Mouse (Mus musculus) MEL (cell line): ENCODE data around the gene Gnao1. TPM values are rescaled to one million over a fixed set of nuclear protein-coding genes. Genes with fewer than 3 reads are reported as not detected.

Source experiments
- DNase-seq: peaks from one replicate; pipeline ENCODE4 v3.0.0; 2011; ENCODE audit warnings: low read depth, low spot score
- H3K27ac ChIP-seq: 2 replicates; pipeline ENCODE4 v1.5.1; 2012; ENCODE audit warnings: low read depth, mild to moderate bottlenecking, control low read depth, low read length, moderate library complexity; ENCODE audit not compliant: control insufficient read depth
- H3K27me3 ChIP-seq, 2 experiments: fragments of 150-350 bp in 1 of 2; sonication (generic) in 1 of 2; 2 replicates each; pipeline ENCODE4 v1.6.1; 2012; ENCODE audit warnings: low read length in 2 of 2, mild to moderate bottlenecking in 2 of 2, improper control_type of control experiment in 1 of 2, moderate library complexity in 1 of 2; ENCODE audit not compliant: insufficient read depth in 2 of 2, control insufficient read depth in 1 of 2
- H3K36me3 ChIP-seq, 2 experiments: 2 replicates each; pipeline ENCODE4 v1.6.1; 2012 to 2014; ENCODE audit warnings: low read length in 2 of 2, improper control_type of control experiment in 1 of 2, inconsistent platforms in 1 of 2, mild to moderate bottlenecking in 1 of 2; ENCODE audit not compliant: insufficient read depth in 2 of 2, control insufficient read depth in 1 of 2
- H3K4me1 ChIP-seq, 2 experiments: fragments of 150-350 bp in 1 of 2; sonication (generic) in 1 of 2; 2 replicates each; pipeline ENCODE4 v1.6.1; 2012; ENCODE audit warnings: low read length in 2 of 2, improper control_type of control experiment in 1 of 2, mild to moderate bottlenecking in 1 of 2; ENCODE audit not compliant: insufficient read depth in 2 of 2, control insufficient read depth in 1 of 2
- H3K4me3 ChIP-seq, 2 experiments: fragments of 150-350 bp in 1 of 2; sonication (generic) in 1 of 2; 2 replicates each; pipeline ENCODE4 v1.5.1; 2012; ENCODE audit warnings: low read depth in 2 of 2, low read length in 2 of 2, mild to moderate bottlenecking in 2 of 2, moderate library complexity in 2 of 2, control low read depth in 1 of 2, improper control_type of control experiment in 1 of 2; ENCODE audit not compliant: control insufficient read depth in 1 of 2, insufficient read depth in 1 of 2
- H3K79me2 ChIP-seq: 2 replicates; pipeline ENCODE4 v1.6.1; 2012; ENCODE audit warnings: mild to moderate bottlenecking, low read length, moderate library complexity; ENCODE audit not compliant: control insufficient read depth, poor library complexity, insufficient read depth
- H3K9ac ChIP-seq: 2 replicates; pipeline ENCODE4 v1.6.1; 2012; ENCODE audit warnings: low read depth, mild to moderate bottlenecking, control low read depth, low read length, moderate library complexity; ENCODE audit not compliant: control insufficient read depth, poor library complexity, severe bottlenecking
- H3K9me3 ChIP-seq: fragments of 150-350 bp; sonication (generic); replicated peaks from 2 replicates; pipeline ENCODE4 v1.6.1; 2012; ENCODE audit warnings: mild to moderate bottlenecking, low read length, improper control_type of control experiment, moderate library complexity; ENCODE audit not compliant: insufficient read depth
- BHLHE40 ChIP-seq: IDR thresholded peaks from 2 replicates; pipeline ENCODE4 v1.6.1; 2012; ENCODE audit warnings: low read depth, mild to moderate bottlenecking, inconsistent platforms, low read length, improper control_type of control experiment, borderline replicate concordance
- CHD1 ChIP-seq: IDR thresholded peaks from 2 replicates; pipeline ENCODE4 v1.6.1; 2012; ENCODE audit warnings: low read depth, mild to moderate bottlenecking, inconsistent platforms, low read length, improper control_type of control experiment
- CHD2 ChIP-seq: IDR thresholded peaks from 2 replicates; pipeline ENCODE4 v1.6.1; 2011; ENCODE audit warnings: low read length, improper control_type of control experiment
- CTCF ChIP-seq, 3 experiments: IDR thresholded peaks in 2 of 3; conservative IDR thresholded peaks in 1 of 3; 2 replicates each; pipeline ENCODE4 v1.5.1; 2011 to 2012; ENCODE audit warnings: low read length in 3 of 3, low read depth in 2 of 3, mild to moderate bottlenecking in 2 of 3, improper control_type of control experiment in 1 of 3, inconsistent platforms in 1 of 3, mixed read lengths in 1 of 3, moderate library complexity in 1 of 3; ENCODE audit not compliant: control insufficient read depth in 1 of 3, insufficient read depth in 1 of 3, poor library complexity in 1 of 3, severe bottlenecking in 1 of 3
- E2F4 ChIP-seq: IDR thresholded peaks from 2 replicates; pipeline ENCODE4 v1.6.1; 2011; ENCODE audit warnings: low read depth, low read length, improper control_type of control experiment, borderline replicate concordance
- EP300 ChIP-seq, 2 experiments: IDR thresholded peaks; 2 replicates each; pipeline ENCODE4 v1.6.1; 2011; ENCODE audit warnings: improper control_type of control experiment in 2 of 2, low read length in 2 of 2, low read depth in 1 of 2, mild to moderate bottlenecking in 1 of 2
- ETS1 ChIP-seq: IDR thresholded peaks from 2 replicates; pipeline ENCODE4 v1.6.1; 2012; ENCODE audit warnings: low read depth, mild to moderate bottlenecking, inconsistent platforms, low read length, improper control_type of control experiment, moderate library complexity
- HCFC1 ChIP-seq: IDR thresholded peaks from 2 replicates; pipeline ENCODE4 v1.6.1; 2012; ENCODE audit warnings: low read depth, mild to moderate bottlenecking, inconsistent platforms, low read length, improper control_type of control experiment, moderate library complexity
- KAT2A ChIP-seq: conservative IDR thresholded peaks from 2 replicates; pipeline ENCODE4 v1.6.1; 2012; ENCODE audit warnings: low read depth, low read length, improper control_type of control experiment, inconsistent platforms
- MAFK ChIP-seq: IDR thresholded peaks from 2 replicates; pipeline ENCODE4 v1.6.1; 2011; ENCODE audit warnings: low read depth, mild to moderate bottlenecking, low read length, improper control_type of control experiment, borderline replicate concordance
- MAZ ChIP-seq: IDR thresholded peaks from 2 replicates; pipeline ENCODE4 v1.6.1; 2012; ENCODE audit warnings: low read depth, mild to moderate bottlenecking, inconsistent platforms, low read length, improper control_type of control experiment
- MEF2A ChIP-seq: IDR thresholded peaks from 2 replicates; pipeline ENCODE4 v1.6.1; 2014; ENCODE audit warnings: low read depth, mild to moderate bottlenecking, inconsistent platforms, low read length, improper control_type of control experiment; ENCODE audit not compliant: poor library complexity, insufficient replicate concordance, severe bottlenecking; ENCODE audit errors: extremely low read depth
- MYC ChIP-seq: IDR thresholded peaks from 2 replicates; pipeline ENCODE4 v1.6.1; 2011; ENCODE audit warnings: low read depth, mild to moderate bottlenecking, low read length, improper control_type of control experiment, moderate library complexity
- NRF1 ChIP-seq: IDR thresholded peaks from 2 replicates; pipeline ENCODE4 v1.6.1; 2014; ENCODE audit warnings: low read depth, mild to moderate bottlenecking, inconsistent platforms, low read length, improper control_type of control experiment, moderate library complexity; ENCODE audit not compliant: poor library complexity, insufficient read depth, severe bottlenecking
- POLR2AphosphoS5 ChIP-seq: IDR thresholded peaks from 2 replicates; pipeline ENCODE4 v1.6.1; 2012; ENCODE audit warnings: low read depth, borderline replicate concordance, mild to moderate bottlenecking, inconsistent platforms, low read length, moderate library complexity, mixed read lengths
- RAD21 ChIP-seq: IDR thresholded peaks from 2 replicates; pipeline ENCODE4 v1.6.1; 2011; ENCODE audit warnings: mild to moderate bottlenecking, low read depth, low read length, improper control_type of control experiment
- SMC3 ChIP-seq: IDR thresholded peaks from 2 replicates; pipeline ENCODE4 v1.6.1; 2011; ENCODE audit warnings: low read depth, low read length, improper control_type of control experiment
- TCF12 ChIP-seq: IDR thresholded peaks from 2 replicates; pipeline ENCODE4 v1.6.1; 2014; ENCODE audit warnings: low read depth, mild to moderate bottlenecking, inconsistent platforms, low read length, improper control_type of control experiment, moderate library complexity
- UBTF ChIP-seq: IDR thresholded peaks from 2 replicates; pipeline ENCODE4 v1.6.1; 2012; ENCODE audit warnings: low read depth, mild to moderate bottlenecking, inconsistent platforms, low read length, improper control_type of control experiment, moderate library complexity, borderline replicate concordance; ENCODE audit not compliant: insufficient read depth
- USF1 ChIP-seq: IDR thresholded peaks from 2 replicates; pipeline ENCODE4 v1.6.1; 2014; ENCODE audit warnings: low read depth, mild to moderate bottlenecking, inconsistent platforms, low read length, improper control_type of control experiment, moderate library complexity
- USF2 ChIP-seq, 2 experiments: IDR thresholded peaks; 2 replicates each; pipeline ENCODE4 v1.6.1; 2011 to 2012; ENCODE audit warnings: improper control_type of control experiment in 2 of 2, low read length in 2 of 2, borderline replicate concordance in 1 of 2, inconsistent platforms in 1 of 2, low read depth in 1 of 2, mild to moderate bottlenecking in 1 of 2; ENCODE audit not compliant: insufficient read depth in 1 of 2
- ZC3H11A ChIP-seq: IDR thresholded peaks from 2 replicates; pipeline ENCODE4 v1.6.1; 2012; ENCODE audit warnings: low read depth, mild to moderate bottlenecking, inconsistent platforms, low read length, improper control_type of control experiment
- ZKSCAN1 ChIP-seq: IDR thresholded peaks from 2 replicates; pipeline ENCODE4 v1.6.1; 2012; ENCODE audit warnings: low read depth, mild to moderate bottlenecking, inconsistent platforms, low read length, improper control_type of control experiment, moderate library complexity
- polyA plus RNA-seq, 2 experiments: library from polyadenylated mRNA; stranded (reverse) in 1 of 2; unstranded in 1 of 2; fragments of >175 nt in 1 of 2; fragments of >200 nt in 1 of 2; gene quantifications; 2 replicates each; pipeline versions ENCODE4 v1.2.1 to v1.2.4; 2012; ENCODE audit warnings: low replicate concordance in 2 of 2, low read depth in 1 of 2; ENCODE audit not compliant: insufficient read length in 2 of 2, insufficient read depth in 1 of 2, missing spikeins in 1 of 2
- total RNA-seq: library from RNA; depleted of rRNA; stranded (reverse); fragments of 300-350 nt; gene quantifications from 2 replicates; pipeline ENCODE4 v1.2.3, GENCODE M21; 2012

Gnao1 gene
- total and polyA plus RNA-seq, 3 experiments, result 0.03 TPM; not detected in 2

- H3K4me3 ChIP-seq, result no peak overlapping the region
- H3K36me3 ChIP-seq, result no peaks in the 10 kb centered on the region
- H3K27me3 ChIP-seq, result no peaks in the 10 kb centered on the region
- no peak for DNase-seq
- H3K4me1 ChIP-seq, result no peaks in the 10 kb centered on the region
- no peak overlapping the region for H3K27ac ChIP-seq
- no peak for TF ChIP-seq SMC3
- TF ChIP-seq, all 39 proteins: peak for 0
- Histone ChIP-seq H3K9ac (no peak overlapping the region), H3K79me2 (no peaks in the 10 kb centered on the region), H3K9me3 (no peaks in the 10 kb centered on the region)
Measured at GRCm38 (mm10) chr8:93896841-93897551, 87.2 kb downstream of the Gnao1 start.

- no peak for TF ChIP-seq MEF2A
- no peak for TF ChIP-seq USF2 (IDR thresholded peaks at IDR 0.05; ENCODE audit: borderline replicate concordance in 1 of 2, insufficient read depth in 1 of 2, low read depth in 1 of 2, low read length in 2 of 2)
- no peak for TF ChIP-seq ZKSCAN1
- TF ChIP-seq CHD1, result no peak
- no peak for TF ChIP-seq EP300 (IDR thresholded peaks at IDR 0.05; ENCODE audit: low read depth in 1 of 2, low read length in 2 of 2)
- TF ChIP-seq CTCF (IDR thresholded peaks at IDR 0.05 in 2 of 3, conservative IDR thresholded peaks at IDR 0.05 in 1 of 3; ENCODE audit: control insufficient read depth in 1 of 3, insufficient read depth in 1 of 3, low read depth in 2 of 3, low read length in 3 of 3, poor library complexity in 1 of 3, severe bottlenecking in 1 of 3), result no peak
- no peak for TF ChIP-seq HCFC1
- no peak for TF ChIP-seq RAD21
- H3K9me3 ChIP-seq, result no peaks in the 10 kb centered on the region
- H3K27ac ChIP-seq, result no peak overlapping the region
- H3K9ac ChIP-seq, result no peak overlapping the region
- H3K4me1 ChIP-seq, result no peaks in the 10 kb centered on the region
- no peak overlapping the region for H3K4me3 ChIP-seq
- no peaks in the 10 kb centered on the region for H3K36me3 ChIP-seq
- no peak for DNase-seq
- H3K79me2 ChIP-seq, result no peaks in the 10 kb centered on the region
- no peaks in the 10 kb centered on the region for H3K27me3 ChIP-seq
Measured at GRCm38 (mm10) chr8:93898570-93898969, 88.8 kb downstream of the Gnao1 start.

DNA sequence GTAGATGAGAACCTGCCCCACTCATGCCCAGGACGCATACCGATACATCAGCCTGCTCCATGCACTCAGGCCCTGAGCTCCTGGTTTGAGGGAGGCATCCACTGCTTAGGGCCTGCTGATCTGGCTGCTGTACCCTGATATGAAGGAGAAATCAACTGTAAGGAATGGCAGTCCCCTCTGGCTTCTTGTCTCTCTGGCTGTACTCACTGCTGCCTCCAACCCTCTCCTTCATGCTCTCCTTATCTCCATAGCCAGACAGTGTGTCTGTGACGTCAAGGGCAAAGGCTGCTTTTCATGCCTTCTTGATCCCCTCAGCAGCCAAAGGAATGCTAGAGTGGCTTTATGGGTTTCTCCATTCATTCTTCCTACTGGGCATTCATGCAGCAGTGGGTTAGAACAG, 92.3 kb downstream of the Gnao1 start:
- Histone ChIP-seq H3K4me3 (no peak overlapping the region), H3K9ac (no peak overlapping the region), H3K4me1 (no peaks in the 10 kb centered on the region), H3K9me3 (no peaks in the 10 kb centered on the region), H3K27ac (no peak overlapping the region), H3K79me2 (no peaks in the 10 kb centered on the region), H3K27me3 (no peaks in the 10 kb centered on the region), H3K36me3 (no peaks in the 10 kb centered on the region)
- DNase-seq, result no peak
- TF ChIP-seq ETS1 (no peak), ZC3H11A (no peak), NRF1 (no peak), UBTF (no peak), BHLHE40 (no peak), E2F4 (no peak), RAD21 (no peak), CHD1 (no peak), MYC (no peak), MAFK (no peak), USF1 (no peak), POLR2AphosphoS5 (no peak), SMC3 (no peak), TCF12 (no peak), MAZ (no peak), KAT2A (no peak), CHD2 (no peak)
